Mouse (Mus musculus): ENCODE data around the gene Olig2. TPM values are rescaled to one million over a fixed set of nuclear protein-coding genes. Genes with fewer than 3 reads are reported as not detected.
"Not testable (repeated sequence)": the region's sequence is repeated elsewhere in the genome, so short reads cannot be mapped to it uniquely, and the experiment has no call there.

Gene Olig2
- total RNA-seq, 2 experiments from 2014 or later: 23.1 to 25.2 TPM

GRCm38 (mm10) chr16:91226038-91226882, 1.0 kb downstream of the Olig2 start:
- peak in 1 of 2 experiments; percentile 20 for DNase-seq (ENCODE audit: low spot score in 2 of 2)

GRCm38 (mm10) chr16:91226883-91227759, 1.9 kb downstream of the Olig2 start:
- DNase-seq (ENCODE audit: low spot score in 2 of 2): peak in 1 of 2 experiments; percentile 4

GRCm38 (mm10) chr16:91227760-91228043, 2.4 kb downstream of the Olig2 start:
- no peak for DNase-seq (ENCODE audit: low spot score in 2 of 2)

GRCm38 (mm10) chr16:91228238-91229071, 3.2 kb downstream of the Olig2 start:
- no peak for DNase-seq (ENCODE audit: low spot score in 2 of 2)

GRCm38 (mm10) chr16:91229072-91229348, 3.8 kb downstream of the Olig2 start:
- no peak for DNase-seq (ENCODE audit: low spot score in 2 of 2)

- DNase-seq (ENCODE audit: low spot score in 2 of 2): no peak
Observed at GRCm38 (mm10) chr16:91229643-91230042, 4.4 kb downstream of the Olig2 start.

GRCm38 (mm10) chr16:91231781-91232469, 6.7 kb downstream of the Olig2 start:
- DNase-seq (ENCODE audit: low spot score in 2 of 2): no peak

GRCm38 (mm10) chr16:91232470-91233240, 7.4 kb downstream of the Olig2 start:
- no peak for DNase-seq (ENCODE audit: low spot score in 2 of 2)

GRCm38 (mm10) chr16:91233241-91233944, 8.1 kb downstream of the Olig2 start:
- DNase-seq (ENCODE audit: low spot score in 2 of 2): peak in 1 of 2 experiments; percentile 5

GRCm38 (mm10) chr16:91239024-91239423, 13.8 kb downstream of the Olig2 start:
- DNase-seq (ENCODE audit: low spot score in 2 of 2): no peak

- peak in 1 of 2 experiments; percentile 9 for DNase-seq (ENCODE audit: low spot score in 2 of 2)
Observed at GRCm38 (mm10) chr16:91246292-91246691, 21.0 kb downstream of the Olig2 start.

GRCm38 (mm10) chr16:91255419-91256164, 30.3 kb downstream of the Olig2 start:
- not testable (repeated sequence) for DNase-seq (ENCODE audit: low spot score in 2 of 2)

GRCm38 (mm10) chr16:91258956-91259355, 33.7 kb downstream of the Olig2 start:
- DNase-seq (ENCODE audit: low spot score in 2 of 2): no peak

- no peak for DNase-seq (ENCODE audit: low spot score in 2 of 2)
Observed at GRCm38 (mm10) chr16:91260861-91261260, 35.6 kb downstream of the Olig2 start.

GRCm38 (mm10) chr16:91262467-91263220, 37.4 kb downstream of the Olig2 start:
- peak in 1 of 2 experiments; percentile 38 for DNase-seq (ENCODE audit: low spot score in 2 of 2)

- peak; percentile 32 to 68 for DNase-seq (ENCODE audit: low spot score in 2 of 2)
Observed at GRCm38 (mm10) chr16:91265972-91266371, 40.7 kb downstream of the Olig2 start.

GRCm38 (mm10) chr16:91268724-91269452, 43.6 kb downstream of the Olig2 start:
- DNase-seq (ENCODE audit: low spot score in 2 of 2): no peak

Data from layer of hippocampus, adult 18-20 months (tissue).